Mouse (Mus musculus) midbrain, embryonic 10.5 days (tissue): ENCODE results near the gene Gpr146. TPM values are rescaled to one million over a fixed set of nuclear protein-coding genes. Genes with fewer than 3 reads are reported as not detected.

ENCODE experiments used
- DNase-seq: peaks from one replicate; pipeline ENCODE4 v3.0.0-alpha.2; 2017; ENCODE audit warnings: low spot score
- H3K27ac ChIP-seq: fragments of 300-500 bp; sonication (generic); replicated peaks from 2 replicates; pipeline ENCODE4 v1.5.1; 2016; ENCODE audit warnings: mild to moderate bottlenecking
- H3K27me3 ChIP-seq: fragments of 300-500 bp; sonication (generic); 2 replicates; pipeline ENCODE4 v1.6.1; 2016; ENCODE audit warnings: low read depth, mild to moderate bottlenecking; ENCODE audit not compliant: poor library complexity, severe bottlenecking
- H3K36me3 ChIP-seq: fragments of 300-500 bp; sonication (generic); 2 replicates; pipeline ENCODE4 v1.6.1; 2016; ENCODE audit warnings: mild to moderate bottlenecking, moderate library complexity
- H3K4me1 ChIP-seq: fragments of 300-500 bp; sonication (generic); 2 replicates; pipeline ENCODE4 v1.6.1; 2016
- H3K4me3 ChIP-seq: fragments of 300-500 bp; sonication (generic); 2 replicates; pipeline ENCODE4 v1.5.1; 2016; ENCODE audit warnings: mild to moderate bottlenecking, moderate library complexity
- H3K9me3 ChIP-seq: fragments of 300-500 bp; sonication (generic); replicated peaks from 2 replicates; pipeline ENCODE4 v1.6.1; 2016; ENCODE audit warnings: mild to moderate bottlenecking
- WGBS: fragments of 180-500 bp; shearing (Covaris S2); methylation state at CpG from one replicate; pipeline ENCODE4 v1.1.7; 2016; 5-methylcytosine and 5-hydroxymethylcytosine counted together
- polyA plus RNA-seq: library from polyadenylated mRNA; unstranded; fragments of >200 nt; fragmentation: Nextera tagmentation; extraction: Ambion mirVana; gene quantifications from 2 replicates; pipeline ENCODE4 v1.2.1, GENCODE M21; 2016

Gpr146 gene
- polyA plus RNA-seq, 1 experiment from 2014 or later, result 1.7 TPM

DNA sequence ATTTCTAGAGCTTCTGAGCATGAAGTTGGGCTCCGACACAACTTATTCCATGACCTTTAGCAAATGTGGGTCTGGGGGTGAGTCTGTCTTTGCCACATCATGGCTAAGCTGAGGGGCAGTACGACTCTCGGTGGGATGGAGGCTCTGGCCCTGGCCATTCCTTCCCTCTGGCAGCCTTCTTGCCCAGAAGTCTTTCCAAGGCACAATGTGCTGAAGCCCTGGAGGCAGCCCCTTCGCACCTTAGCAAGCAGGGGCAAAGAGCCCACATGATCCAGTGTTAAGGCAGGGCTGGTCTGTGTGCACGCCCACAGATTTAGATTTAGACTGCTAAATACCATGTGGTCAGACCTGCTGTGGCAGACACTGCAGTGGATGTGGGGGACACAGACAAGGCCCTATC lies 21.3 kb downstream of the Gpr146 start:
- no peak overlapping the region for H3K4me3 ChIP-seq
- WGBS, result 75% methylated on average over 5 of the region's 5 CpGs
- no peaks in the 10 kb centered on the region for H3K27me3 ChIP-seq

DNA sequence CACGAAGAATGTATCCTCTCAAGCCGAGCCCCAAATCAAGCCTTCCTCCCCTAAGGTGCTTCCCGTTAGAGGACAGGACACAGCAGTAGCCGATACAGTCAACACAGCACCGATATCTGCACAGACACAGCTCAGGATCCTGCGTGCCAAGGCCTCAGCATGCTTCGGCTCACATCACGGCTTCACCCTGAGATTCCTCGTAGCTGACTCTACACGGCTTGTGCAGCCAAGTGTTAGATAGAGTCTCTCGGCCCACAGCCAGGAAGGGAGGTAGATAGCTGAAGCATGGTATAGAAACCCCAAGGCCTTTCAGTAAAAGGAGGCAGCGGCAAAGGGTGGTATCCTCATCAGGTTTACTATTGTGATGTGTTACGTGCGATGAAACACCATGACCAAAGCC lies 22.5 kb downstream of the Gpr146 start:
- no peaks in the 10 kb centered on the region for H3K36me3 ChIP-seq
- no peaks in the 10 kb centered on the region for H3K27me3 ChIP-seq
- H3K27ac ChIP-seq, result no peak overlapping the region; the same call in 1 of the 2 replicates
- no peak for DNase-seq
- WGBS, result 94% methylated on average over 14 of the region's 14 CpGs
- no peaks in the 10 kb centered on the region for H3K9me3 ChIP-seq
- H3K4me1 ChIP-seq, result peaks cover 6% of the 10 kb centered on the region
- H3K4me3 ChIP-seq, result no peak overlapping the region

More for the DNA sequence above, 21.3 kb downstream of the Gpr146 start:
- DNase-seq, result no peak
- H3K27ac ChIP-seq, result no peak overlapping the region
- no peaks in the 10 kb centered on the region for H3K9me3 ChIP-seq
- H3K36me3 ChIP-seq, result no peaks in the 10 kb centered on the region
- H3K4me1 ChIP-seq, result 0 out of 2 replicates have a peak, but pooled peaks cover 9% of the 10 kb centered on the region

- Histone ChIP-seq H3K27me3 (no peaks in the 10 kb centered on the region), H3K9me3 (no peaks in the 10 kb centered on the region), H3K4me1 (peaks cover 21% of the 10 kb centered on the region), H3K27ac (no peak overlapping the region), H3K4me3 (no peak overlapping the region), H3K36me3 (no peaks in the 10 kb centered on the region)
- WGBS, result 90% methylated on average over 2 of the region's 2 CpGs
- no peak for DNase-seq
Observed at GRCm38 (mm10) chr5:139402106-139402505, 24.6 kb downstream of the Gpr146 start.

- Histone ChIP-seq H3K27me3 (no peaks in the 10 kb centered on the region), H3K4me3 (no peak overlapping the region), H3K27ac (0 out of 2 replicates have a peak overlapping the region, but pooled peaks have one; percentile 35), H3K4me1 (peaks cover 27% of the 10 kb centered on the region), H3K36me3 (no peaks in the 10 kb centered on the region), H3K9me3 (no peaks in the 10 kb centered on the region)
- WGBS, result 92% methylated on average over 8 of the region's 8 CpGs
- no peak for DNase-seq
Observed at GRCm38 (mm10) chr5:139403692-139404260, 26.3 kb downstream of the Gpr146 start.

- Histone ChIP-seq H3K4me3 (no peak within 1 kb of the TSS), H3K27me3 (no peaks in the 10 kb centered on the region), H3K9me3 (no peaks in the 10 kb centered on the region), H3K4me1 (peaks cover 27% of the 10 kb centered on the region), H3K27ac (peak within 1 kb of the TSS; percentile 24), H3K36me3 (no peaks in the 10 kb centered on the region)
- DNase-seq, result no peak
- 81% methylated on average over 6 of the region's 6 CpGs for WGBS
Observed at GRCm38 (mm10) chr5:139404801-139405401, 27.4 kb downstream of the Gpr146 start, which contains the start of gene C130050O18Rik. TSS of gene C130050O18Rik (plus strand) at chr5:139405280.

DNA sequence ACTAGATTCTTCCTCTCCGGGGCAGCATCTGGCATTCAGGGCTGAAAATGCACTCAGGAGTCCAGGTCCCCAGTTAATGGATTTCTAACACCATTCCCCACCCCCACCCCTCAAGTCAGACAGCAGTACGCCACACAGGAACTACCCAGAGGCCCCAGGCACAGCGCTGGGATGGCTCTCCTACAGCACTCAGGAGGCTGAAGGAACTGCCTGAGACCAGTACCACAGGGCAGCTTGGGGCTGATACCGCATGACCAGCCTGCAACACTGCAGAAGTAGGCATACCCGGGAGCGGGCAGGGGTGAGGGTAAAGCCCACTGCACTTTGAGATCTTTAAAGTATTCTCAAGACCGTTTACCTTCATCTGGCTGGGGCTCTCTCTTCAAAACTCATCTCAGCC lies 28.0 kb downstream of the Gpr146 start:
- Histone ChIP-seq H3K27ac (peak overlapping the region; percentile 24; the same call in 1 of the 2 replicates), H3K4me1 (peaks cover 27% of the 10 kb centered on the region), H3K4me3 (no peak overlapping the region), H3K27me3 (no peaks in the 10 kb centered on the region), H3K9me3 (no peaks in the 10 kb centered on the region), H3K36me3 (no peaks in the 10 kb centered on the region)
- no peak for DNase-seq
- 85% methylated on average over 7 of the region's 7 CpGs for WGBS

GRCm38 (mm10) chr5:139405953-139406352 lies 28.5 kb downstream of the Gpr146 start:
- H3K4me3 ChIP-seq, result no peak overlapping the region
- 87% methylated on average over 3 of the region's 3 CpGs for WGBS
- peak overlapping the region; percentile 24; the same call in 1 of the 2 replicates for H3K27ac ChIP-seq
- no peaks in the 10 kb centered on the region for H3K27me3 ChIP-seq
- no peaks in the 10 kb centered on the region for H3K36me3 ChIP-seq
- no peaks in the 10 kb centered on the region for H3K9me3 ChIP-seq
- H3K4me1 ChIP-seq, result peaks cover 27% of the 10 kb centered on the region
- DNase-seq, result no peak

DNA sequence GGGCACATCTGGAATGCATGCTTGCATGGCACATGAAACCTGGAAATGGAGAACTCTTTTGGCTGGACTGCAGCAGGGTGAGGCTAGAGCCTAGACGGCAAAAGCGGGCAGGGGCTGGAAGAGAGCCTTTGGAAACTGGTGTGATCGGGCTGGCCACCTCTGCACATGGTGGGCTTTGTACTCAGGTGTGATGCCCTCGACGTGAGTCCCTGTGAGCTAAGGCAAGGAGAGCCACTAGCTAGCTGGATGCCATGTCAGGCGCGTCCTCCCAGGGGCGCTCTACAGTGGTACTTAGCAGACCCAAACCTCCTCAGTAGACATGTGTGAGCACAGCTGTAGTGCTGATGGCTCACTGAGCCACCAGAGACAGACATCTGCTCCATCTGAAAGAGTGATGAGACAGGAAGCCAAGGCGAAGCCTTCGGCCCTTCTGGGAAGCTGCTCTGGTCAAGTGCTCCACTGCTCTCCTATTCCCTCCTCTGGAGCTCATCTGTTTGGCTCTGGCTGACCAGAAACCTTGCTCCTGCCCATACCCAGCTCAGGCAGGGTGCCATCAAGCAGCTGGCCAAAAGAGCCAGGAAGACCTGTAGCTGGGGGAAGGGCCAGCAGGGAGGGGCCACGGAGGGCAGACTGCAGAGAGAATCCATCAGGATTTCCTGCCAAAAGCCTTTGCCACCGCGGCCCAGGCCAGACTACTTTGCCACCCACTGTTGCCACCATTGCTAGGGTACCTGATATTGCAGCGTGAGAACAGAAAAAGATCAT lies 29.8 kb downstream of the Gpr146 start:
- no peaks in the 10 kb centered on the region for H3K36me3 ChIP-seq
- 0 out of 2 replicates have a peak overlapping the region, but pooled peaks have one; percentile 38 for H3K27ac ChIP-seq
- DNase-seq, result no peak
- H3K4me3 ChIP-seq, result no peak overlapping the region
- H3K4me1 ChIP-seq, result peaks cover 27% of the 10 kb centered on the region
- no peaks in the 10 kb centered on the region for H3K27me3 ChIP-seq
- WGBS, result 90% methylated on average over 14 of the region's 14 CpGs
- no peaks in the 10 kb centered on the region for H3K9me3 ChIP-seq

GRCm38 (mm10) chr5:139408511-139408910 lies 31.0 kb downstream of the Gpr146 start:
- Histone ChIP-seq H3K4me3 (no peak overlapping the region), H3K27ac (no peak overlapping the region; the same call in 1 of the 2 replicates), H3K4me1 (peaks cover 27% of the 10 kb centered on the region), H3K27me3 (no peaks in the 10 kb centered on the region), H3K9me3 (no peaks in the 10 kb centered on the region), H3K36me3 (no peaks in the 10 kb centered on the region)
- no peak for DNase-seq
- 85% methylated on average over 7 of the region's 7 CpGs for WGBS

- Histone ChIP-seq H3K27me3 (no peaks in the 10 kb centered on the region), H3K4me1 (peaks cover 27% of the 10 kb centered on the region), H3K9me3 (no peaks in the 10 kb centered on the region), H3K27ac (0 out of 2 replicates have a peak overlapping the region, but pooled peaks have one; percentile 4), H3K36me3 (peaks cover 2% of the 10 kb centered on the region), H3K4me3 (no peak overlapping the region)
- no peak for DNase-seq
- 90% methylated on average over 12 of the region's 12 CpGs for WGBS
Observed at GRCm38 (mm10) chr5:139409412-139409811, 31.9 kb downstream of the Gpr146 start.

- no peak overlapping the region for H3K27ac ChIP-seq
- peaks cover 8% of the 10 kb centered on the region for H3K36me3 ChIP-seq
- no peak for DNase-seq
- no peak overlapping the region for H3K4me3 ChIP-seq
- no peaks in the 10 kb centered on the region for H3K9me3 ChIP-seq
- H3K27me3 ChIP-seq, result no peaks in the 10 kb centered on the region
- WGBS, result 91% methylated on average over 4 of the region's 4 CpGs
- H3K4me1 ChIP-seq, result peaks cover 21% of the 10 kb centered on the region
Observed at GRCm38 (mm10) chr5:139410056-139410455, 32.6 kb downstream of the Gpr146 start.

DNA sequence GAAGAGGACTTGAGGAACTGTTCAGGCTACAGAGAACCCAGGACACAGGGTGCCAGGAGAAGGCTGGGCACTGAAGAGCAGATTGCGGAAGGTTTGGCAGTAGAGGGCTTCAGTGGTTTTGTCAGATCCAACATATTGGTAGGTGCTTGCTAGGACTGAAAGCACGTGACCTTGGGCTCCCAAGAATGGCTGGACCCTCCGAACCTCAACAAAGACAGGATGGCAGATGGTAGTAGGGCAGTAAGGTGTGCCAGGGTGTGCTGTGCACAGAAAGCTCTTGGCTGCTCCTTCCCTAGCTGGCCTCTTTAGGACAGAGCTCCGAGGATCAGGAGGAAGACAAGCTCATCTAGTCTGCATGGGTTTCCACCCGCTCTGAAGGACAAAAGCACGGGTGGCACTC lies 33.6 kb downstream of the Gpr146 start:
- H3K27me3 ChIP-seq, result no peaks in the 10 kb centered on the region
- no peak for DNase-seq
- H3K36me3 ChIP-seq, result peaks cover 9% of the 10 kb centered on the region
- H3K27ac ChIP-seq, result peak overlapping the region; percentile 42; the same call in 1 of the 2 replicates
- peaks cover 10% of the 10 kb centered on the region; the same call in 1 of the 2 replicates for H3K4me1 ChIP-seq
- H3K4me3 ChIP-seq, result no peak overlapping the region
- 91% methylated on average over 6 of the region's 6 CpGs for WGBS
- no peaks in the 10 kb centered on the region for H3K9me3 ChIP-seq
